Mouse (Mus musculus): ENCODE data around the gene Gm20388. TPM values are rescaled to one million over a fixed set of nuclear protein-coding genes. Genes with fewer than 3 reads are reported as not detected.
A peak's percentile ranks its signal among the peaks of the same experiment; 100 is the strongest.

Gm20388 gene
- total RNA-seq, 2 experiments from 2014 or later, result 1.3 to 8.5 TPM

DNA sequence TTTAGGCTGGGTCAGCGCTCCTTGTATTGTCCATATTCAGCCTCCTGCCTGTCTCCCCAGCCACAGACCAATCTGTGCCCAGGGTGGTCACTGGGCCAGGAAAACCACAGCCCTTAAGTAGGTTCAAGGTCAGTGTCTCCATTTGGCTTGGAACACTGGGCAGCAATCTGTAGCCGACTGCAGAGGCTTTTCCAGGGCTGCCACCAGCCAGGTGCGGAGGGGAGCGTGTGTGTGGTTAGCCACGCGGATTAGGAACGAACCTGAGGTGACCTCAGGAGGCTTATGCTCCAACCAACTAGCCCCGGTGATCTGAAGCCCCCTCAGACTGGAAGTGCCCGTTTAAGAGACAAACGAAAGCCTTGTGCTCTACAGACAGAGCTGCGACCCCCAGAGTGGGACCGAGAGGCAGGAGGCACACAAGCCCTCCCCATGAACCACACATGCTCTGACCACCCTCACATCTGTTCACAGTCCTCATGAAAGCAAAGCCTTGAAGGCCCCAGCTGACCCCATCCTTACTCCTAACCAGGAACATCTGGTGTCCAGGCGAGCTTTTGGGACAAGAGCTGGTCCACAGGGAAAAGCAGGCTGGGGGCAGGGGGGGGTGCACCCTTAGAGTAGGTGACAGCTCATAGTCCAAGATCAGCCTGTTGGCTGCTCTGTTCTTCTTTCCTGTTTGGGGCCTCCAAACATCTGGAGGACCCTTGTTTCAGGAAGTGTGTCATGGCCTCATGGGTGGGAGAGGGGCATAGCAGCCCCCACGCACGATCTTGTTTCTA, 2737.7 kb downstream of the Gm20388 start:
- DNase-seq (ENCODE audit: low spot score in 2 of 2), result no peak

- DNase-seq (ENCODE audit: low spot score in 2 of 2), result no peak
Observed at GRCm38 (mm10) chr8:122651326-122651921, 2740.8 kb downstream of the Gm20388 start.

DNA sequence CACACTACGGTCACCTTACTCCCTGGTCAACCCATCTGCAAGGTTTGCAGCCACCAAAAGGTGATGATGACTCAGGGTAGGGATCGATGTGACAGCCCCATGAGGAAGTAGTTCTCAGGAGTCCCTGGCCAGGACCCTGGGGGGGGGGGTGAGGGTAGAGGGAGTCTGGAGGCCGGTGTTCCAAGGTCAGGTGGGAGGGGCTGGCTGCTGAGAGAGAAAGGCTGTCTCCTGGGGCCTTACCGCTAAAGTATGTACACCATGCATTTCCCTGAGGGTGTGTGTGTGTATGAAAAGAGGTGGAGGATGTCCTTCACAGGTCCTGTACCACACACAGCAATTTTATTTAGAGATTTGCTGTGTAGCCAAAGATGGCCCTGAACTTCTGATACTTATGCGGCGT, 2742.0 kb downstream of the Gm20388 start:
- no peak for DNase-seq (ENCODE audit: low spot score in 2 of 2)

DNA sequence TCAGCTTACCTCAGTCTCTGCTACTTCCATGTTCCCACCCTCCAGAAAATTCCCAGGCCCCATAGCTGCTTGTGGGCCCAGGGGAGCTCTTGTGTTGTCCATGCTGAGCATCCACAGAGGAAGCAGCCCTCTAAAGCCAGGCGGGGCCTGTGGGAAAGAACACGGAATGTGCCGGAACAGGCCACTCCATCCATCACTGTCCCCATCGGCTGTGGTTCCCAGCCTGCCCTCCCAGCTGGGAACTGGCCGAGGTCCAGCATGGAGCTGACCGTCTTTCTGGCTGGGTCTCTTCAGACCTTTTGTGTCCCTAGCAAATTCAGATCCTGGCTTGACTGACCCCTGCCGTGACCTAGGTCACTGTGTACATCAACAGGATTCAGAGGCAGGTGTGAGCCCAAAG, 2744.1 kb downstream of the Gm20388 start:
- DNase-seq (ENCODE audit: low spot score in 2 of 2), result peak; percentile 42 to 66

GRCm38 (mm10) chr8:122656056-122656999, 2745.7 kb downstream of the Gm20388 start:
- peak; percentile 67 to 72 for DNase-seq (ENCODE audit: low spot score in 2 of 2)

DNA sequence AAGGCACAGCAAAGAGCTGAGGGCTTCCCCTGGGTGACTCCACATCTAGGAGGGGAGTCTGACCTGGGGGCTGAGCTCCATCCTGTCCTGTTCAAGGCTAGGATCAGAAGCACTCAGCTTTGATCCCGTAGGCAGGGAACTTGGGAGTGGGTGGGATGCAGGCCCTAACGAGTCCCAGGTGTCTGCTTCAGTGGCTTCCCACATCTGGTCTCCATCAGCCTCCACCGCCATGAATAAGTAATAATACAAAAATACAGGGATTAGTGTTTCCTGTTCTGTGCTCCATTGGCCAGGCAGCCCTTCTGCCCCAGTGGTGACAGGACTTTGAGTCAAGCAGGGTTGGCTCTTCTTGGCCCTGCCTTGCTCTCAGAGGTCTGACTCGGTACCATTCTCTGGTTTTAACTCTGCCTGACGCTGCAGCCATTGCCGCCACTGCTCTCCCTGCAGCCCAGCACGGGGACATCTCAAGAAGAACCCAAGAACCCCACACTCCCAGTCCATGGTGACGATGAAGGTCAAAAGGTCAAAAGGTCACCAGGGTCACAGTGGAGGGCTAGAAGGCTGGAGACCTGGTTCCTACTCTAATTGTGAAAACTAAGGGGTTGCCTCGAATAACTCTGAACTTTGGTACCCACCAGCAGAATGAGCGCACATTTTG, 2747.6 kb downstream of the Gm20388 start:
- DNase-seq (ENCODE audit: low spot score in 2 of 2), result no peak

- DNase-seq (ENCODE audit: low spot score in 2 of 2), result no peak
Observed at GRCm38 (mm10) chr8:122658807-122659160, 2748.1 kb downstream of the Gm20388 start.

DNA sequence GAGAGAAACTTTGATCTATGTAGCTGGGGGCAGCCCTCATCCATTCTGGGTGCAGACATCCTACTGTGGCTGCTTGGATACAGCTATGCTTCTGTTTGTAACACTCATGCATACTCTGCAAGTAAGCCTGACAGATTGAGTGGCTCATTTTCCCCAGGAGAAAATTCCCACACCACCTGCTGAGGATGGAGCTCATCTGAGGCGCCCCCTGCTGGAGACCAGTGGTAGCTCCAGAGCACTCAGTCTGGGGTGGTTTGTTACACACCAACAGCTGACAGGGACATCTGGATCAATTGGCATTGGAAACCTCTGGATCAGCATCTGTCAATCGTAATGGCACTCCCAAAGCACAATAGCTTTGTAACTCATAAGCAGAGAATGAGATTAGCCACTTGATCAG, 2749.4 kb downstream of the Gm20388 start:
- DNase-seq (ENCODE audit: low spot score in 2 of 2), result no peak

DNA sequence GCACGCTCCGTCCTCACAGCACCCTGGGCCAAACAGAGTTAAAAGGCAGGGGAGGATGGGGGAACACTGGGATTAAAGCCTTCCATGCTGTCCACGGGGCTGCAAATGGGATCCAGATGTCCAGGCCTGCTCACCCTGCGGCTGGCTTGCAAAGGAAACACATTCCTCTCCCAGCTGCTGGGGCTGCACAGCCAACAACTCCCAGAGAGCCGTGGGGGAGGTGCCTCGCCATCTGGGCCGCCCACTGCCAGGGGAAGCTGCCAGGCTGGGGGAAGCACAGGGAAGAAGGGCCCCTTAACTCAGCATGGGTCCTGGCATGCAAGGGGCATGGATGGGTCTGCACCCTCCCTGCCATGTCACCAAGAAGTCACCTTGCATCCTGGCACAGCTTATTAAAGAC, 2750.5 kb downstream of the Gm20388 start:
- DNase-seq (ENCODE audit: low spot score in 2 of 2), result no peak

GRCm38 (mm10) chr8:122661894-122662293, 2751.3 kb downstream of the Gm20388 start:
- DNase-seq (ENCODE audit: low spot score in 2 of 2), result no peak

GRCm38 (mm10) chr8:122663106-122663505, 2752.5 kb downstream of the Gm20388 start:
- no peak for DNase-seq (ENCODE audit: low spot score in 2 of 2)

- DNase-seq (ENCODE audit: low spot score in 2 of 2), result no peak
Observed at GRCm38 (mm10) chr8:122663670-122664069, 2753.0 kb downstream of the Gm20388 start.

DNA sequence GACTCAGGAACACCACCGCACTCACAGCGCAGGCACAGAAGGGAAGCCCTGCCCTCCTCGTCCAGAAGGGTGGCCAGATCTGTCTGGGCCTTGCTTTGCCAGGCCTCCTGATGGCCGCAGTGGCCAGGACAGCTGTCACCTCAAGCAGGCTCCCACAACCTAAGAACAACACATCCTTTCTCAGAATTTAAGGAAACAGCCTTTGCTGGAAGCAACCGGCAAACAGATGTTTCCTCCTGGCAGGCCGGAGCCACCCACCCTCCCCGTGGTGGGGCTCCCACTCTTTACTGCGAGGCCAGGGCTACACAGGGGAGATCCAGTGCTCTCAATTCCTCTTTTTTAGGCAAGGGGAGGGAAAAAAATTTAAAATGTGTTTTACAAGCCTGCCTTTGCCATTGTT, 2754.6 kb downstream of the Gm20388 start:
- DNase-seq (ENCODE audit: low spot score in 2 of 2), result no peak

DNA sequence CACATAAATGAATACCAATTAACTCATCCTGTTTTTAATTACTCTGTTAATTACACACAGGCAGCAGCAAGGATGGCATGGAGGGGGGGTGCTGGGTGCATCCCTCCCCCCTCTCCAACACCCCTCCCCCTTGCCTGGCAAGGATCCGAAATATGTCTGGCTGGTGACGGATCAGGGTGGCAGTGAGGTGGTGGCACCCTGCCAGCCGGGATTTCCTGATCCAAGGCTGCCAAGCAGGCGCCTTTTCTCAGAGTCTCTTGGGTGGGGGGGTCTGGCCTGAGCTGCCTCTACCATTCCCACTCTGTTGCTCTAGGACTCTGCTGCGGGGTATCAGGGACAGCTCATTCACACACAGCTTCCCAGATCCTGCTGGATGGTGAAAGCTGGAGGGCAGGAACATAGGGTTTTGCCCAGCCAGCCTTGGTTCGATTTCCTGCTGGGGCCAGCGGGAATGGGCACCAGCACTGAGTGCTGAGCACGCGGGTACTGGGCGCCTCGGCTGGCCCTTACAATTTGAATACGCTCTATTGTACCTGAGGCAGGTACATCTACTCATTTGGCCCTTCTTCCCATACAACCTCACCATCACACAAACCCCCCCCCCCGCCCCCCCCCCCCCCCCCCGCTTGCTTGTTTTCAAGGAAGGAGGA, 2755.2 kb downstream of the Gm20388 start:
- peak; percentile 62 to 70 for DNase-seq (ENCODE audit: low spot score in 2 of 2)

DNA sequence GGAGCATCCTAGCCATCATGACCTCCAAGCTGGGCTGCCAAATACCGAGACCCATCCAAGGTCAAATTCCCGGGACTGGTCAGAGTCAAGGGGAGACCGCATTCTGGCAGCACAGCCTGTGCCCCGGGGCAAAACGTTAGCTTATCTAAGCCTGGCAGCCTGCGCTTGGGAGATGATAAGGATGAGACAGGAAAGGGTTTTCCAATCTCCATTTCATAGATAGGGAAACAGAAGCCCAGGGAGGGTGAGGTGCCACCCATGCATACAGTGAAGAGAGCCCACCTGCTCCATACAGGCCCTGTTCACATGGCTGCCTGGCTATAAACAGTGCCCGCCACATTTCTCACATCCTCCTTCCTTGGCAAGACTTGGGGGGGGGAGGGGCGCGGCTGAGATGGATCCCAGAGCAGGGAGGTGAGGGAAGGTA, 2755.7 kb downstream of the Gm20388 start:
- DNase-seq (ENCODE audit: low spot score in 2 of 2), result peak in 1 of 2 experiments; percentile 57

GRCm38 (mm10) chr8:122666827-122667226, 2756.2 kb downstream of the Gm20388 start:
- no peak for DNase-seq (ENCODE audit: low spot score in 2 of 2)

- DNase-seq (ENCODE audit: low spot score in 2 of 2), result no peak
Observed at GRCm38 (mm10) chr8:122667854-122668253, 2757.2 kb downstream of the Gm20388 start.

GRCm38 (mm10) chr8:122669370-122669769, 2758.7 kb downstream of the Gm20388 start:
- no peak for DNase-seq (ENCODE audit: low spot score in 2 of 2)

- no peak for DNase-seq (ENCODE audit: low spot score in 2 of 2)
Observed at GRCm38 (mm10) chr8:122670001-122670400, 2759.4 kb downstream of the Gm20388 start.

DNA sequence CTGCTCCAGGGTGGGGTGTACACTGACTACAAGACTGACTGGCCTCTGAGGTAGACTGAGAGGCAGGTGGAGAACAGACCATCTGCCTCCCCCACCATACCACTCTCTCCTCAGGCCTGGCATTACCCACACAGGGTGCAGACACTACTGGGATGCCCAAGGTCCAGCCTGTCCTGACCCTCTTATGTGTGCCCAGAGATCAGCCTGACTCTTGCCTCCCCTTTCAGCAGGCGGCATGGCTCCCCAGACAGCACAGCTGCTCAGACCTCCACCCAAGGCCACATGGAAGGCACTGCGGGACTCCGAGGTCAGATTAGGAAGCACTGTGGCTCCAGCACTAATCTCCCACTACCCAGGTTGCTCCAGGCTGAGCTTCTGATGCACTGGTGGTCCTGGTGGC, 2760.1 kb downstream of the Gm20388 start:
- no peak for DNase-seq (ENCODE audit: low spot score in 2 of 2)

DNA sequence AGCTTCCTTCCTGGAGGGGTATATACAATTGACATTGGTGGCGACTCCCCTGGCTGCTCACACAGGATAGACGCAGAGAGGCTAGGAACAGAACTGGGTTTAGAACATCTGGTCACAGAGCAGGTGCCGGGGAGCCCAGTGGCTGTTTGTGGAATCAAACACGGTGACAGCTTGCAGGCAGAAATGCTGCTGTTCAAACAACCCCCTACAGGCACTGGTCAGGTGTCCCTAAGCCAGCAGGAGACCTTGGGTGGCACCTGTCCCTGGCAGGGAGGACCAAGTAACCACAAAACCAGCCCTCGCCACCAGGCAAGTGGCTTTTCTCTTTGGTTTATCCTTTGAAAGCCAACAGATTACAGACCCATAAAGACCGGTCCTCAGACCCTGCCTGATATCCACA, 2761.3 kb downstream of the Gm20388 start:
- DNase-seq (ENCODE audit: low spot score in 2 of 2), result no peak

Data from adrenal gland, adult 18-20 months (tissue).